Comparison of ENCODE assay signal across 9 mouse cellular contexts in the genomic region with DNA sequence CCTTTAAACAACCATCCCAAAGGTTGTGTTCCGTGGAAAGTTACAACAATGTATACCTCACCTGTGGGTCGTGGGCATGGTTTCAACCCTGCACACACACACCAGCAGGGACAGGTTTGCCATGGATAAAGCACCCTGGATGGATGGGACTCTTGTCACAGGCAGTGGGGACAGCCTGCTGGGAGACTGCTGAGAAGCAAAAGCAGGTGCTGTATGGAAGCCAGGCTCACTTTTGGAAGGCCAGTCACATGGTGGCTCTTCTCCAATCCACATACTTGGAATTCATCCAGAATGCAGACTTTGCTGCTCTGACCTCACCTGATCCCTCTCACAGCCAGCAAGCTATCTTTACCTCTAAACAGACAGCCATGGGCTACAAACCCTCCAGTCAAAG.
A peak's percentile ranks its signal among the peaks of the same experiment; 100 is the strongest.
DNase-seq lines count a peak whose midpoint lies in the region; ATAC-seq and TF ChIP-seq lines count a peak whose summit lies in the region.
"Had no signal": no experiment of that assay in that cellular context is flagged by ENCODE, and none has a peak within 500 bp of the region (broad histone marks: within the 10 kb centered on the region; RNA-seq: fewer than 3 reads in every experiment).

No protein-coding gene starts in this region.

- no peaks in the 10 kb centered on the region for H3K27me3 ChIP-seq in heart, adult 2 months (ENCODE audit: control insufficient read depth, insufficient read depth, low read length)
- no peaks in the 10 kb centered on the region for H3K27me3 ChIP-seq in heart, embryonic 11.5 days (ENCODE audit: control insufficient read depth, insufficient read depth, low read length)
- 0 out of 2 replicates have a peak, but pooled peaks cover 3% of the 10 kb centered on the region for H3K27me3 ChIP-seq in forebrain, embryonic 10.5 days (ENCODE audit: poor library complexity, severe bottlenecking)
- H3K27me3 ChIP-seq in midbrain, embryonic 13.5 days: no peaks in the 10 kb centered on the region

- H3K4me2 ChIP-seq in heart, embryonic 11.5 days: no peak overlapping the region
- no peak overlapping the region for H3K4me2 ChIP-seq in midbrain, embryonic 13.5 days (replicated peaks)

- peak overlapping the region; percentile 45; the same call in 1 of the 2 replicates for H3K9ac ChIP-seq in heart, adult 2 months (ENCODE audit: low read depth, low read length)
- H3K9ac ChIP-seq in heart, embryonic 11.5 days (ENCODE audit: low read depth, low read length): no peak overlapping the region
- no peak overlapping the region for H3K9ac ChIP-seq in midbrain, embryonic 13.5 days (replicated peaks)

- no peak overlapping the region for H3K4me3 ChIP-seq in heart, adult 2 months
- no peak overlapping the region for H3K4me3 ChIP-seq in heart, embryonic 11.5 days (ENCODE audit: low read depth, low read length)
- no peak overlapping the region for H3K4me3 ChIP-seq in forebrain, embryonic 10.5 days
- H3K4me3 ChIP-seq in midbrain, embryonic 13.5 days (replicated peaks): no peak overlapping the region
- no peak overlapping the region for H3K4me3 ChIP-seq in left cerebral cortex, adult 2 months

- no peak for ATAC-seq in heart, embryonic 11.5 days (replicated peaks; ENCODE audit: insufficient number of reproducible peaks, low FRiP score, low TSS enrichment)
- peak; percentile 63 for ATAC-seq in midbrain, embryonic 13.5 days

- no peak for TF ChIP-seq EP300 in heart, adult 2 months (IDR thresholded peaks at IDR 0.05; ENCODE audit: insufficient read depth, low read depth, low read length)

- peaks cover 16% of the 10 kb centered on the region for H3K4me1 ChIP-seq in heart, adult 2 months (ENCODE audit: control insufficient read depth, insufficient read depth, low read length)
- H3K4me1 ChIP-seq in heart, embryonic 11.5 days (ENCODE audit: control insufficient read depth, insufficient read depth, low read length): peaks cover 3% of the 10 kb centered on the region
- peaks cover 37% of the 10 kb centered on the region for H3K4me1 ChIP-seq in forebrain, embryonic 10.5 days
- peaks cover 13% of the 10 kb centered on the region for H3K4me1 ChIP-seq in midbrain, embryonic 13.5 days (replicated peaks)

- H3K79me2 ChIP-seq in heart, adult 2 months (replicated peaks; ENCODE audit: control insufficient read depth, insufficient read depth, low read length): no peaks in the 10 kb centered on the region

- intact Hi-C loops in heart, adult 2 months (cut with DNase I): loop anchor here (1.0 kb wide), 2 partner anchors 39 to 133 kb away; no protein-coding TSS in a partner anchor
- intact Hi-C loops in left cerebral cortex, adult 2 months (cut with DNase I): no loop called here

- peaks cover 9% of the 10 kb centered on the region; the same call in 1 of the 2 replicates for H3K36me3 ChIP-seq in heart, adult 2 months (ENCODE audit: control insufficient read depth, insufficient read depth, low read length)
- H3K36me3 ChIP-seq in heart, embryonic 11.5 days (ENCODE audit: control insufficient read depth, insufficient read depth, low read length): no peaks in the 10 kb centered on the region
- H3K36me3 ChIP-seq in forebrain, embryonic 10.5 days (replicated peaks): no peaks in the 10 kb centered on the region
- no peaks in the 10 kb centered on the region for H3K36me3 ChIP-seq in midbrain, embryonic 13.5 days

- H3K27ac ChIP-seq in heart, adult 2 months: peak overlapping the region; percentile 84
- H3K27ac ChIP-seq in heart, embryonic 11.5 days (ENCODE audit: low read depth, low read length): no peak overlapping the region
- peak overlapping the region; percentile 65 for H3K27ac ChIP-seq in forebrain, embryonic 10.5 days
- no peak overlapping the region for H3K27ac ChIP-seq in midbrain, embryonic 13.5 days
- H3K27ac ChIP-seq in left cerebral cortex, adult 2 months: no peak overlapping the region

- TF ChIP-seq POLR2A in heart, adult 2 months (IDR thresholded peaks at IDR 0.05; ENCODE audit: insufficient read depth, low read depth, low read length): peak; percentile 62; the same call in 1 of the 2 replicates

- H3K9me3 ChIP-seq in heart, embryonic 11.5 days (replicated peaks; ENCODE audit: control insufficient read depth, low read length): no peaks in the 10 kb centered on the region
- no peaks in the 10 kb centered on the region for H3K9me3 ChIP-seq in forebrain, embryonic 10.5 days
- no peaks in the 10 kb centered on the region for H3K9me3 ChIP-seq in midbrain, embryonic 13.5 days
- H3K9me3 ChIP-seq: G1E had no signal

- TF ChIP-seq CTCF in heart, adult 2 months (IDR thresholded peaks at IDR 0.05): no peak
- TF ChIP-seq CTCF in left cerebral cortex, adult 2 months (IDR thresholded peaks at IDR 0.05): no peak

- 43% methylated on average over 2 of the region's 2 CpGs for WGBS in heart, adult 2 months
- WGBS in heart, embryonic 11.5 days (ENCODE audit: insufficient replicate concordance): 84% methylated on average over 2 of the region's 2 CpGs
- 84% methylated on average over 2 of the region's 2 CpGs for WGBS in forebrain, embryonic 10.5 days
- 78% methylated on average over 2 of the region's 2 CpGs for WGBS in midbrain, embryonic 13.5 days

- DNase-seq in heart, adult 2 months: peak; percentile 63 to 69
- DNase-seq in forebrain, embryonic 10.5 days (ENCODE audit: extremely low spot score, low spot score): no peak
- peak; percentile 10 for DNase-seq in induced T-regulatory cell, adult 2 months (ENCODE audit: low read depth)
- no peak for DNase-seq in thymus, adult 18-20 months
- DNase-seq in left cerebral cortex, adult 2 months (ENCODE audit: extremely low spot score in 1 of 2, low spot score in 2 of 2): no peak
- DNase-seq in spleen, postnatal 36 days (ENCODE audit: low spot score in 2 of 2): no peak

Comparison
In these comparisons a context has a peak if more than half of its experiments do, and no peak if none do; other contexts are left out.
1. H3K27ac ChIP-seq: peak in heart, adult 2 months (single experiment) and forebrain, embryonic 10.5 days (single experiment); none in heart, embryonic 11.5 days (single experiment), midbrain, embryonic 13.5 days (single experiment) and left cerebral cortex, adult 2 months (single experiment).
2. DNase-seq: peak in heart, adult 2 months (2 of 2) and induced T-regulatory cell, adult 2 months (single experiment); none in forebrain, embryonic 10.5 days (single experiment), thymus, adult 18-20 months (0 of 2), left cerebral cortex, adult 2 months (0 of 2) and spleen, postnatal 36 days (0 of 2).